Mouse (Mus musculus) G1E (cell line): Measurements from ENCODE around the gene Tsc22d3. TPM values are rescaled to one million over a fixed set of nuclear protein-coding genes. Genes with fewer than 3 reads are reported as not detected.
"Not testable (repeated sequence)": the region's sequence is repeated elsewhere in the genome, so short reads cannot be mapped to it uniquely, and the experiment has no call there.

Experiments
- ATAC-seq: 2 replicates; pipeline ENCODE4 v1.8.0; 2016; ENCODE audit warnings: mild to moderate bottlenecking; ENCODE audit not compliant: insufficient number of reproducible peaks, poor library complexity, low FRiP score, severe bottlenecking; ENCODE audit errors: extremely low read depth
- DNase-seq: peaks from one replicate; pipeline ENCODE4 v3.0.0; 2012; ENCODE audit warnings: low spot score
- H3K27me3 ChIP-seq: 2 replicates; pipeline ENCODE4 v1.6.1; 2012; ENCODE audit warnings: mild to moderate bottlenecking, low read length, inconsistent platforms; ENCODE audit not compliant: insufficient read depth
- H3K36me3 ChIP-seq: replicated peaks from 2 replicates; pipeline ENCODE3; 2012; ENCODE audit warnings: mild to moderate bottlenecking, inconsistent platforms
- H3K4me1 ChIP-seq: 2 replicates; pipeline ENCODE4 v1.6.1; 2012; ENCODE audit warnings: low read depth, low read length, inconsistent platforms, mixed read lengths; ENCODE audit not compliant: insufficient read depth
- H3K4me3 ChIP-seq: 2 replicates; pipeline ENCODE4 v1.5.1; 2012; ENCODE audit warnings: low read depth, mild to moderate bottlenecking, inconsistent platforms, low read length, moderate library complexity, mixed read lengths
- H3K9me3 ChIP-seq: replicated peaks from 2 replicates; pipeline ENCODE4 v1.6.1; 2012; ENCODE audit warnings: inconsistent platforms
- CTCF ChIP-seq: IDR thresholded peaks from 2 replicates; pipeline ENCODE4 v1.5.1; 2012; ENCODE audit warnings: low read depth, low read length, inconsistent platforms, mixed read lengths
- GATA1 ChIP-seq: IDR thresholded peaks from 2 replicates; pipeline ENCODE4 v1.6.1; 2012; ENCODE audit warnings: borderline replicate concordance, low read length, inconsistent platforms, mixed read lengths
- GATA2 ChIP-seq: IDR thresholded peaks from 2 replicates; pipeline ENCODE4 v1.6.1; 2012; ENCODE audit warnings: low read depth, low read length, inconsistent platforms, borderline replicate concordance
- POLR2AphosphoS5 ChIP-seq: IDR thresholded peaks from 2 replicates; pipeline ENCODE4 v1.6.1; 2012; ENCODE audit warnings: low read depth, low read length, inconsistent platforms; ENCODE audit not compliant: insufficient replicate concordance
- TAL1 ChIP-seq: conservative IDR thresholded peaks from 2 replicates; pipeline ENCODE4 v1.6.1; 2012; ENCODE audit warnings: low read depth, low read length, inconsistent platforms, mixed read lengths
- polyA plus RNA-seq: library from polyadenylated mRNA; stranded (reverse); fragments of >175 nt; gene quantifications from 2 replicates; pipeline ENCODE4 v1.2.3, GENCODE M21; 2012
- total RNA-seq, 2 experiments: library from RNA; stranded (forward) in 1 of 2; stranded (reverse) in 1 of 2; fragments of 200-1000 nt in 1 of 2; fragments of >200 nt in 1 of 2; fragmentation: Nextera tagmentation in 1 of 2; gene quantifications; 2 replicates each; pipeline ENCODE4 v1.2.3; 2014 to 2017

Tsc22d3 gene
- total and polyA plus RNA-seq, 3 experiments: 44.5 to 93.8 (median 52.5) TPM

GRCm38 (mm10) chrX:140505497-140506238 lies 94.8 kb downstream of the Tsc22d3 start:
- no peaks in the 10 kb centered on the region for H3K27me3 ChIP-seq
- TF ChIP-seq POLR2AphosphoS5 (no peak), TAL1 (no peak), GATA1 (no peak), GATA2 (no peak), CTCF (no peak)
- no peaks in the 10 kb centered on the region for H3K36me3 ChIP-seq
- DNase-seq: peak; percentile 70
- ATAC-seq: peak; percentile 81
- peaks cover 75% of the 10 kb centered on the region for H3K4me1 ChIP-seq
- H3K4me3 ChIP-seq: peak overlapping the region; percentile 52; the same call in 1 of the 2 replicates
- no peaks in the 10 kb centered on the region for H3K9me3 ChIP-seq

DNA sequence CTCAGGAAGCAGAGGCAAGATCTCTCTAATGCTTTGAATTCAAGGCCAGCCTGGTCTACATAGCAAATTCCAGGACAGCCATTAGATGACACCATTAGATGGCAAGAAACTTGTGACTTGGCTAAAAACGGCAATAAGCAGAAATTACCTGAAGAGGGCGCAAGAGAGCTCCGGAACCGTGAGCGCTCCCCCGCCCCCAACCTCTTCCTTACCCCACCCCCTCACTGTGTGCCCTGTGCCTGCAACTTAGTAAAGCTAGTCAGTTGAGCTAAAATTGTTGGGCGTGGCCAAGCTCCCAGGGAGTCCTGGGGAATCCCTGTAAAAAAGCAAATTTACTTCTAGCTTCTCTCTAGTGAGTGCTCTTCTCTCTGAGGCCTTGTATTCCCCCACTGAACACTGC lies 96.6 kb downstream of the Tsc22d3 start:
- DNase-seq (no peak), ATAC-seq (peak; percentile 54; the same call in 1 of the 2 replicates)
- TF ChIP-seq GATA1 (no peak), GATA2 (no peak), POLR2AphosphoS5 (no peak), TAL1 (no peak), CTCF (no peak)
- Histone ChIP-seq H3K4me3 (no peak overlapping the region), H3K9me3 (no peaks in the 10 kb centered on the region), H3K36me3 (no peaks in the 10 kb centered on the region), H3K27me3 (no peaks in the 10 kb centered on the region), H3K4me1 (peaks cover 67% of the 10 kb centered on the region)

DNA sequence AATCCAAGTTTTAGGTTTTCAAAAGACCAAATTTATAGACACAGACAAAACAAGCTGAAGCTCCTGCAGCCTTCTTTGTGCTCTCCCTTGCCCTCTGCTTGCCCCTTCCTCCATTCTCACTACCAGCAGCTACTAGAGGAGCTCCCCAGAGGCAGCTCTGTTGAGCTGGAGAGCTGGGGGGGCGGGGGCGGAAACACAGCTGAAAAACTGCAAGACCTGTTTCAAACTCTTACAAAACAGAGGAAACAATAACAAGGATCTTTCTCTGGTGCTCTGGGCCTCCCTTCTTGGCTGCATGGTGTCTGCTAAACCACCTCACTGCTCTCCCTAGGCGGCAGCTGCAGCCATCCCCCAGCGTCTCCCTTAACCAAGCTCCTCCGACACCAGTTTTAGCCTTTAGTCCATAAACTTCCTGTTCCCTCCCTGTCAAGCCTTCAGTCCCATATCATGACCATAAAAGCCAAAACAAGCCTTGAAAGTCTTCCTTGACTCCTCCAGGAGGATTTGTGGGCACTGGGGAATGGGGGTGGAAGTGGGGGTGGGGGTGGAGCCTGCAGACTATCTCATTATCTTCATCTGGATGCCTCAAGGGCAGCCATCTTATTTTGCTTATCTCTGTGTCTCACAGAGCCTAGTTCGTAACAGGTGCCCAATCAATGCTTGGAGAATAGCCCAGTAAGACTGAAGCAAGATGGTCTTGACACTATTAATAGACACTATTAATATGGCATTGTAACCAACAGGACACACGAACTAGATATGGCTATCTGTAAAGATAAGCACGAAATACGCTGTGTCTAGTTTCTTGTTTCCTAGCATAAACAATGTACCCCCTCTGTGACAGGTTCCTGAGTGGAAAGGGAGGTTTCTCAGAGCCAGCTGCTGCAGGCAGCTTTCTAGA lies 98.8 kb downstream of the Tsc22d3 start:
- Histone ChIP-seq H3K4me3 (no peak overlapping the region; the same call in 1 of the 2 replicates), H3K4me1 (peaks cover 52% of the 10 kb centered on the region), H3K36me3 (no peaks in the 10 kb centered on the region), H3K9me3 (no peaks in the 10 kb centered on the region), H3K27me3 (no peaks in the 10 kb centered on the region)
- DNase-seq: no peak
- ATAC-seq: peak; percentile 43; the same call in 1 of the 2 replicates
- TF ChIP-seq TAL1: 0 out of 2 replicates have a peak, but pooled peaks have one; percentile 14
- no peak for TF ChIP-seq POLR2AphosphoS5

- Histone ChIP-seq H3K4me3 (no peak overlapping the region), H3K27me3 (no peaks in the 10 kb centered on the region), H3K36me3 (no peaks in the 10 kb centered on the region), H3K9me3 (no peaks in the 10 kb centered on the region), H3K4me1 (peaks cover 39% of the 10 kb centered on the region)
- ATAC-seq (no peak), DNase-seq (no peak)
- TF ChIP-seq CTCF (no peak), GATA2 (no peak), TAL1 (no peak), GATA1 (no peak), POLR2AphosphoS5 (no peak)
Observed at GRCm38 (mm10) chrX:140500306-140500705, 100.2 kb downstream of the Tsc22d3 start.

DNA sequence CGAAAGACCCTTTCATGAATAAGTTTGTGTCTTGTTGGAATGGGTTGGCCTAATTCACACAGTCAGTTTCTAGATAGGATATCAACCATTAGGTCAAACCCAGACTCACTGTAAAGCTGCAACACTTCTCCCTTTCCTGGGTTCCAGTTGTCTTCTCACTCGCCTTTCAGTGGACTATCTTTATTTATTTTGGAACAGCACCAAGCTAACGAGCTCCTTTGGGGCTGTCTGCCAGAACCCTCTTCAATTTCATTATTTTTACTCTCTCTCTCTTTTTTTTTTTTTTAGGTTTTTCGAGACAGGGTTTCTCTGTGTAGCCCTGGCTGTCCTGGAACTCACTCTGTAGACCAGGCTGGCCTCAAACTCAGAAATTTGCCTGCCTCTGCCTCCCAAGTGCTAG lies 102.0 kb downstream of the Tsc22d3 start:
- peaks cover 25% of the 10 kb centered on the region for H3K4me1 ChIP-seq
- not testable (repeated sequence) for ATAC-seq, H3K36me3 ChIP-seq, H3K4me3 ChIP-seq, H3K27me3 ChIP-seq, DNase-seq, H3K9me3 ChIP-seq

- Histone ChIP-seq H3K4me3 (no peak overlapping the region), H3K36me3 (no peaks in the 10 kb centered on the region), H3K27me3 (no peaks in the 10 kb centered on the region), H3K4me1 (0 out of 2 replicates have a peak, but pooled peaks cover 2% of the 10 kb centered on the region), H3K9me3 (no peaks in the 10 kb centered on the region)
- no peak for ATAC-seq
- TF ChIP-seq POLR2AphosphoS5 (no peak), CTCF (no peak), TAL1 (no peak), GATA2 (no peak), GATA1 (no peak)
- no peak for DNase-seq
Observed at GRCm38 (mm10) chrX:140494170-140494569, 106.3 kb downstream of the Tsc22d3 start.
